Mouse (Mus musculus) megakaryocyte, embryonic 14.5 days (primary cell): ENCODE measurements at regions not wholly inside any gene's neighbourhood (a gene's known extent, or its start where the extent isn't known, plus 50 kb on each side); places are given as distances from the start of the nearest gene placed in this dataset.

Experiments used
- H3K27me3 ChIP-seq: replicated peaks from 2 replicates; pipeline ENCODE3; 2012; ENCODE audit warnings: inconsistent platforms
- H3K36me3 ChIP-seq: replicated peaks from 2 replicates; pipeline ENCODE3; 2012; ENCODE audit warnings: low read length, inconsistent platforms, mixed read lengths
- H3K4me1 ChIP-seq: 2 replicates; pipeline ENCODE4 v1.6.1; 2012; ENCODE audit warnings: inconsistent platforms
- H3K4me3 ChIP-seq: replicated peaks from 2 replicates; pipeline ENCODE3; 2012; ENCODE audit warnings: moderate library complexity, mild to moderate bottlenecking, inconsistent platforms
- H3K9me3 ChIP-seq: 2 replicates; pipeline ENCODE4 v1.6.1; 2012; ENCODE audit warnings: inconsistent platforms
- FLI1 ChIP-seq: IDR thresholded peaks from 2 replicates; pipeline ENCODE4 v1.6.1; 2012; ENCODE audit warnings: low read length, inconsistent platforms, mixed read lengths
- GATA1 ChIP-seq: IDR thresholded peaks from 3 replicates; pipeline ENCODE4 v1.6.1; 2012; ENCODE audit warnings: mixed read lengths, low read length, inconsistent platforms, borderline replicate concordance

- Histone ChIP-seq H3K4me1 (no peaks in the 10 kb centered on the region), H3K4me3 (no peak overlapping the region), H3K9me3 (no peaks in the 10 kb centered on the region), H3K27me3 (no peaks in the 10 kb centered on the region), H3K36me3 (no peaks in the 10 kb centered on the region)
- TF ChIP-seq FLI1: no peak
- TF ChIP-seq GATA1: no peak
Measured at GRCm38 (mm10) chr3:81482742-81483141, 446.5 kb downstream of the Pdgfc start.

- TF ChIP-seq GATA1: no peak
- no peak for TF ChIP-seq FLI1
- Histone ChIP-seq H3K27me3 (no peaks in the 10 kb centered on the region), H3K36me3 (no peaks in the 10 kb centered on the region), H3K4me3 (no peak overlapping the region), H3K4me1 (no peaks in the 10 kb centered on the region), H3K9me3 (no peaks in the 10 kb centered on the region)
Measured at GRCm38 (mm10) chr3:81483363-81483762, 447.1 kb downstream of the Pdgfc start.

GRCm38 (mm10) chr3:81505316-81505715 is 427.1 kb upstream of the Ctso start:
- no peaks in the 10 kb centered on the region for H3K9me3 ChIP-seq
- TF ChIP-seq GATA1 (no peak), FLI1 (no peak)
- H3K4me1 ChIP-seq: no peaks in the 10 kb centered on the region
- no peak overlapping the region for H3K4me3 ChIP-seq
- no peaks in the 10 kb centered on the region for H3K27me3 ChIP-seq
- H3K36me3 ChIP-seq: no peaks in the 10 kb centered on the region

- H3K36me3 ChIP-seq: no peaks in the 10 kb centered on the region
- H3K4me1 ChIP-seq: no peaks in the 10 kb centered on the region
- H3K9me3 ChIP-seq: no peaks in the 10 kb centered on the region
- H3K4me3 ChIP-seq: no peak overlapping the region
- H3K27me3 ChIP-seq: no peaks in the 10 kb centered on the region
- TF ChIP-seq GATA1 (no peak), FLI1 (no peak)
Measured at GRCm38 (mm10) chr3:81508611-81509010, 423.8 kb upstream of the Ctso start.

- Histone ChIP-seq H3K36me3 (no peaks in the 10 kb centered on the region), H3K9me3 (no peaks in the 10 kb centered on the region), H3K4me1 (no peaks in the 10 kb centered on the region), H3K27me3 (no peaks in the 10 kb centered on the region), H3K4me3 (no peak overlapping the region)
- TF ChIP-seq FLI1 (no peak), GATA1 (no peak)
Measured at GRCm38 (mm10) chr3:81521804-81522203, 410.6 kb upstream of the Ctso start.

- TF ChIP-seq FLI1 (no peak), GATA1 (no peak)
- H3K9me3 ChIP-seq: 0 out of 2 replicates have a peak, but pooled peaks cover 3% of the 10 kb centered on the region
- no peaks in the 10 kb centered on the region for H3K27me3 ChIP-seq
- no peaks in the 10 kb centered on the region for H3K36me3 ChIP-seq
- H3K4me1 ChIP-seq: no peaks in the 10 kb centered on the region
- H3K4me3 ChIP-seq: no peak overlapping the region
Measured at GRCm38 (mm10) chr3:81530872-81531271, 401.5 kb upstream of the Ctso start.

- TF ChIP-seq FLI1: no peak
- TF ChIP-seq GATA1: no peak
- H3K4me3 ChIP-seq: no peak overlapping the region
- no peaks in the 10 kb centered on the region for H3K27me3 ChIP-seq
- no peaks in the 10 kb centered on the region for H3K4me1 ChIP-seq
- no peaks in the 10 kb centered on the region for H3K36me3 ChIP-seq
- 0 out of 2 replicates have a peak, but pooled peaks cover 3% of the 10 kb centered on the region for H3K9me3 ChIP-seq
Measured at GRCm38 (mm10) chr3:81535448-81536205, 396.8 kb upstream of the Ctso start.

- Histone ChIP-seq H3K9me3 (peaks cover 9% of the 10 kb centered on the region; the same call in 1 of the 2 replicates), H3K4me3 (no peak overlapping the region), H3K4me1 (no peaks in the 10 kb centered on the region), H3K27me3 (no peaks in the 10 kb centered on the region), H3K36me3 (no peaks in the 10 kb centered on the region)
- no peak for TF ChIP-seq GATA1
- no peak for TF ChIP-seq FLI1
Measured at GRCm38 (mm10) chr3:81554773-81555172, 377.6 kb upstream of the Ctso start.

- Histone ChIP-seq H3K27me3 (no peaks in the 10 kb centered on the region), H3K4me1 (no peaks in the 10 kb centered on the region), H3K9me3 (no peaks in the 10 kb centered on the region), H3K36me3 (no peaks in the 10 kb centered on the region), H3K4me3 (no peak overlapping the region)
- TF ChIP-seq FLI1 (no peak), GATA1 (no peak)
Measured at GRCm38 (mm10) chr3:81562610-81563258, 369.7 kb upstream of the Ctso start.
